Mouse (Mus musculus): Measurements from ENCODE around the gene Ncapd2. TPM values are rescaled to one million over a fixed set of nuclear protein-coding genes. Genes with fewer than 3 reads are reported as not detected.
A peak's percentile ranks its signal among the peaks of the same experiment; 100 is the strongest.

Gene Ncapd2
- total and polyA plus RNA-seq, 2 experiments from 2014 or later, result 21.0 to 33.7 TPM

- H3K9ac ChIP-seq (replicated peaks; ENCODE audit: low read length, poor library complexity, severe bottlenecking), result no peak overlapping the region; the same call in 1 of the 2 replicates
- no peak for TF ChIP-seq CTCF (IDR thresholded peaks at IDR 0.05)
- H3K36me3 ChIP-seq (ENCODE audit: insufficient read depth, low read length), result no peaks in the 10 kb centered on the region
- no peaks in the 10 kb centered on the region for H3K4me1 ChIP-seq (ENCODE audit: insufficient read depth, low read length)
- 0 out of 2 replicates have a peak overlapping the region, but pooled peaks have one; percentile 59 for H3K27ac ChIP-seq (ENCODE audit: low read depth, low read length)
- no peak overlapping the region for H3K4me3 ChIP-seq (ENCODE audit: low read depth, low read length)
- WGBS, result 56% methylated on average over 9 of the region's 9 CpGs
- no peaks in the 10 kb centered on the region for H3K9me3 ChIP-seq (ENCODE audit: low read length)
- ATAC-seq (ENCODE audit: low FRiP score), result no peak
- no peak for DNase-seq (ENCODE audit: low spot score)
- H3K4me2 ChIP-seq (ENCODE audit: low read depth, low read length, poor library complexity, severe bottlenecking), result peak overlapping the region; percentile 84; the same call in 1 of the 2 replicates
- H3K27me3 ChIP-seq (ENCODE audit: insufficient read depth, low read length), result no peaks in the 10 kb centered on the region
Measured at GRCm38 (mm10) chr6:125230571-125230970, 39.1 kb upstream of the Ncapd2 start.

- no peak for DNase-seq (ENCODE audit: low spot score)
- Histone ChIP-seq H3K4me3 (ENCODE audit: low read depth, low read length) (no peak overlapping the region), H3K9ac (replicated peaks; ENCODE audit: low read length, poor library complexity, severe bottlenecking) (no peak overlapping the region), H3K36me3 (ENCODE audit: insufficient read depth, low read length) (0 out of 2 replicates have a peak, but pooled peaks cover 11% of the 10 kb centered on the region), H3K4me1 (ENCODE audit: insufficient read depth, low read length) (no peaks in the 10 kb centered on the region), H3K4me2 (ENCODE audit: low read depth, low read length, poor library complexity, severe bottlenecking) (no peak overlapping the region), H3K27me3 (ENCODE audit: insufficient read depth, low read length) (no peaks in the 10 kb centered on the region), H3K27ac (ENCODE audit: low read depth, low read length) (no peak overlapping the region), H3K9me3 (ENCODE audit: low read length) (no peaks in the 10 kb centered on the region)
- 83% methylated on average over 5 of the region's 5 CpGs for WGBS
- ATAC-seq (ENCODE audit: low FRiP score), result no peak
- TF ChIP-seq CTCF (IDR thresholded peaks at IDR 0.05), result peak; percentile 48
Measured at GRCm38 (mm10) chr6:125225518-125226115, 34.1 kb upstream of the Ncapd2 start.

GRCm38 (mm10) chr6:125222577-125222976 lies 31.1 kb upstream of the Ncapd2 start:
- H3K4me2 ChIP-seq (ENCODE audit: low read depth, low read length, poor library complexity, severe bottlenecking), result no peak overlapping the region
- WGBS, result 77% methylated on average over 3 of the region's 3 CpGs
- peaks cover 17% of the 10 kb centered on the region for H3K36me3 ChIP-seq (ENCODE audit: insufficient read depth, low read length)
- H3K9ac ChIP-seq (replicated peaks; ENCODE audit: low read length, poor library complexity, severe bottlenecking), result no peak overlapping the region
- no peaks in the 10 kb centered on the region for H3K9me3 ChIP-seq (ENCODE audit: low read length)
- no peak for TF ChIP-seq CTCF (IDR thresholded peaks at IDR 0.05)
- H3K27me3 ChIP-seq (ENCODE audit: insufficient read depth, low read length), result no peaks in the 10 kb centered on the region
- H3K4me1 ChIP-seq (ENCODE audit: insufficient read depth, low read length), result no peaks in the 10 kb centered on the region
- ATAC-seq (ENCODE audit: low FRiP score) (no peak), DNase-seq (ENCODE audit: low spot score) (no peak)
- H3K4me3 ChIP-seq (ENCODE audit: low read depth, low read length), result no peak overlapping the region
- H3K27ac ChIP-seq (ENCODE audit: low read depth, low read length), result no peak overlapping the region

- Histone ChIP-seq H3K27ac (ENCODE audit: low read depth, low read length) (no peak overlapping the region), H3K9me3 (ENCODE audit: low read length) (no peaks in the 10 kb centered on the region), H3K27me3 (ENCODE audit: insufficient read depth, low read length) (no peaks in the 10 kb centered on the region), H3K4me3 (ENCODE audit: low read depth, low read length) (no peak overlapping the region), H3K36me3 (ENCODE audit: insufficient read depth, low read length) (peaks cover 17% of the 10 kb centered on the region), H3K9ac (replicated peaks; ENCODE audit: low read length, poor library complexity, severe bottlenecking) (no peak overlapping the region), H3K4me1 (ENCODE audit: insufficient read depth, low read length) (no peaks in the 10 kb centered on the region), H3K4me2 (ENCODE audit: low read depth, low read length, poor library complexity, severe bottlenecking) (no peak overlapping the region)
- ATAC-seq (ENCODE audit: low FRiP score) (no peak), DNase-seq (ENCODE audit: low spot score) (no peak)
- TF ChIP-seq CTCF (IDR thresholded peaks at IDR 0.05), result no peak
- WGBS, result 81% methylated on average over 2 of the region's 2 CpGs
Measured at GRCm38 (mm10) chr6:125222146-125222545, 30.6 kb upstream of the Ncapd2 start.

- DNase-seq (ENCODE audit: low spot score) (no peak), ATAC-seq (ENCODE audit: low FRiP score) (no peak)
- H3K9me3 ChIP-seq (ENCODE audit: low read length), result no peaks in the 10 kb centered on the region
- H3K36me3 ChIP-seq (ENCODE audit: insufficient read depth, low read length), result peaks cover 17% of the 10 kb centered on the region
- H3K4me2 ChIP-seq (ENCODE audit: low read depth, low read length, poor library complexity, severe bottlenecking), result no peak overlapping the region
- WGBS, result 89% methylated on average over 20 of the region's 20 CpGs
- H3K4me3 ChIP-seq (ENCODE audit: low read depth, low read length), result no peak overlapping the region
- 0 out of 2 replicates have a peak, but pooled peaks cover 5% of the 10 kb centered on the region for H3K4me1 ChIP-seq (ENCODE audit: insufficient read depth, low read length)
- H3K27ac ChIP-seq (ENCODE audit: low read depth, low read length), result no peak overlapping the region
- H3K9ac ChIP-seq (replicated peaks; ENCODE audit: low read length, poor library complexity, severe bottlenecking), result no peak overlapping the region
- no peak for TF ChIP-seq CTCF (IDR thresholded peaks at IDR 0.05)
- H3K27me3 ChIP-seq (ENCODE audit: insufficient read depth, low read length), result no peaks in the 10 kb centered on the region
Measured at GRCm38 (mm10) chr6:125221115-125221745, 29.7 kb upstream of the Ncapd2 start.

GRCm38 (mm10) chr6:125218963-125219362 lies 27.5 kb upstream of the Ncapd2 start:
- WGBS, result 89% methylated on average over 4 of the region's 4 CpGs
- peaks cover 13% of the 10 kb centered on the region for H3K36me3 ChIP-seq (ENCODE audit: insufficient read depth, low read length)
- no peak overlapping the region for H3K9ac ChIP-seq (replicated peaks; ENCODE audit: low read length, poor library complexity, severe bottlenecking)
- H3K27ac ChIP-seq (ENCODE audit: low read depth, low read length), result no peak overlapping the region
- no peak overlapping the region for H3K4me3 ChIP-seq (ENCODE audit: low read depth, low read length)
- no peaks in the 10 kb centered on the region for H3K9me3 ChIP-seq (ENCODE audit: low read length)
- 0 out of 2 replicates have a peak, but pooled peaks cover 6% of the 10 kb centered on the region for H3K4me1 ChIP-seq (ENCODE audit: insufficient read depth, low read length)
- ATAC-seq (ENCODE audit: low FRiP score) (no peak), DNase-seq (ENCODE audit: low spot score) (peak; percentile 71)
- H3K27me3 ChIP-seq (ENCODE audit: insufficient read depth, low read length), result no peaks in the 10 kb centered on the region
- TF ChIP-seq CTCF (IDR thresholded peaks at IDR 0.05), result peak; percentile 90
- H3K4me2 ChIP-seq (ENCODE audit: low read depth, low read length, poor library complexity, severe bottlenecking), result no peak overlapping the region

Data from midbrain, postnatal 0 days (tissue).